ENCODE assay signal across 9 mouse cellular contexts in genomic region chr12:35884892-35885558, GRCm38 (mm10). TPM values are rescaled to one million over a fixed set of nuclear protein-coding genes. Genes with fewer than 3 reads are reported as not detected.
A peak's percentile ranks its signal among the peaks of the same experiment; 100 is the strongest.
DNase-seq lines count a peak whose midpoint lies in the region; ATAC-seq and TF ChIP-seq lines count a peak whose summit lies in the region.
"Had no signal": no experiment of that assay in that cellular context is flagged by ENCODE, and none has a peak within 500 bp of the region (broad histone marks: within the 10 kb centered on the region; RNA-seq: fewer than 3 reads in every experiment).

No protein-coding gene starts in this region.

- H3K9me3 ChIP-seq in forebrain, postnatal 0 days (ENCODE audit: low read length), result no peaks in the 10 kb centered on the region
- no peaks in the 10 kb centered on the region for H3K9me3 ChIP-seq in forebrain, embryonic 11.5 days (ENCODE audit: control insufficient read depth, low read length)
- H3K9me3 ChIP-seq in hindbrain, embryonic 12.5 days (replicated peaks), result no peaks in the 10 kb centered on the region
- H3K9me3 ChIP-seq: neural tube, embryonic 13.5 days had no signal

- H3K4me3 ChIP-seq in forebrain, postnatal 0 days (ENCODE audit: low read depth, low read length), result no peak overlapping the region
- H3K4me3 ChIP-seq in forebrain, embryonic 11.5 days (ENCODE audit: low read depth, low read length), result no peak overlapping the region
- peak overlapping the region; percentile 8; the same call in 1 of the 2 replicates for H3K4me3 ChIP-seq in macrophage (ENCODE audit: inconsistent target)
- no peak overlapping the region for H3K4me3 ChIP-seq in hindbrain, embryonic 12.5 days
- H3K4me3 ChIP-seq: neural tube, embryonic 13.5 days had no signal

- WGBS in forebrain, postnatal 0 days, result 63% methylated on average over 9 of the region's 9 CpGs
- WGBS in forebrain, embryonic 11.5 days, result 64% methylated on average over 9 of the region's 9 CpGs
- 7% methylated on average over 9 of the region's 9 CpGs for WGBS in macrophage (ENCODE audit: missing documents)
- 54% methylated on average over 9 of the region's 9 CpGs for WGBS in hindbrain, embryonic 12.5 days

- H3K27ac ChIP-seq in forebrain, postnatal 0 days (ENCODE audit: low read depth, low read length), result no peak overlapping the region
- H3K27ac ChIP-seq in forebrain, embryonic 11.5 days (ENCODE audit: low read depth, low read length), result no peak overlapping the region
- H3K27ac ChIP-seq in macrophage, result peak overlapping the region; percentile 32
- H3K27ac ChIP-seq in hindbrain, embryonic 12.5 days, result no peak overlapping the region
- H3K27ac ChIP-seq: neural tube, embryonic 13.5 days had no signal

- peak; percentile 58 for TF ChIP-seq CTCF in forebrain, postnatal 0 days (IDR thresholded peaks at IDR 0.05; ENCODE audit: low read depth)

- no peaks in the 10 kb centered on the region for H3K4me1 ChIP-seq in forebrain, postnatal 0 days (ENCODE audit: insufficient read depth)
- no peaks in the 10 kb centered on the region for H3K4me1 ChIP-seq in forebrain, embryonic 11.5 days (replicated peaks; ENCODE audit: control insufficient read depth, insufficient read depth, low read length)
- H3K4me1 ChIP-seq in hindbrain, embryonic 12.5 days, result no peaks in the 10 kb centered on the region
- H3K4me1 ChIP-seq: neural tube, embryonic 13.5 days had no signal

- peak; percentile 38 for DNase-seq in forebrain, postnatal 0 days
- no peak for DNase-seq in forebrain, embryonic 11.5 days (ENCODE audit: low spot score)
- DNase-seq in urinary bladder, postnatal 14 days (ENCODE audit: low spot score), result peak; percentile 53
- DNase-seq in urinary bladder, adult 2 months (ENCODE audit: low spot score), result no peak
- DNase-seq in layer of hippocampus, adult 11-12 months (ENCODE audit: low spot score), result peak; percentile 43
- no peak for DNase-seq in neural tube, embryonic 10.5 days (ENCODE audit: extremely low spot score, low spot score)

- H3K9ac ChIP-seq in forebrain, postnatal 0 days, result no peak overlapping the region
- H3K9ac ChIP-seq in forebrain, embryonic 11.5 days (ENCODE audit: low read length), result no peak overlapping the region
- H3K9ac ChIP-seq in hindbrain, embryonic 12.5 days, result no peak overlapping the region
- H3K9ac ChIP-seq: neural tube, embryonic 13.5 days had no signal

- no peaks in the 10 kb centered on the region for H3K36me3 ChIP-seq in forebrain, postnatal 0 days (ENCODE audit: insufficient read depth)
- no peaks in the 10 kb centered on the region for H3K36me3 ChIP-seq in forebrain, embryonic 11.5 days (ENCODE audit: control insufficient read depth, insufficient read depth, low read length)
- no peaks in the 10 kb centered on the region for H3K36me3 ChIP-seq in macrophage (ENCODE audit: inconsistent target)
- H3K36me3 ChIP-seq in hindbrain, embryonic 12.5 days, result no peaks in the 10 kb centered on the region
- H3K36me3 ChIP-seq: neural tube, embryonic 13.5 days had no signal

- no peak overlapping the region for H3K4me2 ChIP-seq in forebrain, postnatal 0 days (ENCODE audit: low read depth)
- no peak overlapping the region for H3K4me2 ChIP-seq in forebrain, embryonic 11.5 days (ENCODE audit: low read depth, low read length, severe bottlenecking)
- H3K4me2 ChIP-seq in hindbrain, embryonic 12.5 days (replicated peaks), result no peak overlapping the region
- H3K4me2 ChIP-seq: neural tube, embryonic 13.5 days had no signal

- no peak for ATAC-seq in forebrain, postnatal 0 days
- ATAC-seq in forebrain, embryonic 11.5 days (replicated peaks; ENCODE audit: low FRiP score), result no peak
- no peak for ATAC-seq in hindbrain, embryonic 12.5 days (ENCODE audit: low FRiP score)

- no peaks in the 10 kb centered on the region for H3K27me3 ChIP-seq in forebrain, postnatal 0 days (ENCODE audit: insufficient read depth, low read length)
- no peaks in the 10 kb centered on the region for H3K27me3 ChIP-seq in forebrain, embryonic 11.5 days (ENCODE audit: control insufficient read depth, insufficient read depth, low read length)
- H3K27me3 ChIP-seq in hindbrain, embryonic 12.5 days, result no peaks in the 10 kb centered on the region
- H3K27me3 ChIP-seq: neural tube, embryonic 13.5 days had no signal

- H3K79me2 ChIP-seq in macrophage (ENCODE audit: inconsistent target), result no peaks in the 10 kb centered on the region

RNA-seq across cellular contexts. Expression of gene Agr3, which starts 40.4 kb away (rescaled TPM):
- total RNA-seq in forebrain, postnatal 0 days (2014; rRNA removed), result not detected in 2 replicates
- polyA plus RNA-seq in forebrain, postnatal 0 days (2015; fragmentation: Nextera tagmentation; extraction: Ambion mirVana), result not detected in 2 replicates
- polyA plus RNA-seq in forebrain, embryonic 11.5 days (2014; fragmentation: Nextera tagmentation; extraction: Ambion mirVana), result 0.32 TPM in 1 of 2 replicates, not detected in the other
- 0.08 and 0.09 TPM in 2 replicates for polyA plus RNA-seq in urinary bladder, adult 2 months (2012; rRNA removed)
- not detected for total RNA-seq in macrophage (2018; cell fraction: chromatin; rRNA removed)
- total RNA-seq in macrophage (2018; cell fraction: cytosol; rRNA removed), result not detected
- total RNA-seq in macrophage (2018; cell fraction: nucleus; rRNA removed), result not detected
- polyA plus RNA-seq in macrophage (2018), result not detected in 3 replicates
- not detected in 2 replicates for polyA plus RNA-seq in hindbrain, embryonic 12.5 days (2016; fragmentation: Nextera tagmentation; extraction: Ambion mirVana)
- polyA plus RNA-seq: neural tube, embryonic 13.5 days had no signal

Comparison
In these comparisons a context has a peak if more than half of its experiments do, and no peak if none do; other contexts are left out.
1. DNase-seq: peak in forebrain, postnatal 0 days (single experiment), urinary bladder, postnatal 14 days (single experiment) and layer of hippocampus, adult 11-12 months (single experiment); none in forebrain, embryonic 11.5 days (single experiment), urinary bladder, adult 2 months (single experiment) and neural tube, embryonic 10.5 days (single experiment).